Mouse (Mus musculus): ENCODE measurements around the gene Pak4. TPM values are rescaled to one million over a fixed set of nuclear protein-coding genes. Genes with fewer than 3 reads are reported as not detected.

The Pak4 gene
- polyA plus RNA-seq, 1 experiment: 13.6 TPM

- TF ChIP-seq POLR2A (IDR thresholded peaks at IDR 0.05; ENCODE audit: borderline replicate concordance, control insufficient read depth, low read depth, low read length): no peak
- TF ChIP-seq CTCF (IDR thresholded peaks at IDR 0.05; ENCODE audit: control insufficient read depth, insufficient read depth, low read length): no peak
- Histone ChIP-seq H3K27ac (ENCODE audit: control insufficient read depth, insufficient read depth, low read depth, low read length, poor library complexity) (peak overlapping the region; percentile 55), H3K4me3 (replicated peaks; ENCODE audit: control insufficient read depth, low read depth, low read length) (no peak overlapping the region), H3K4me1 (ENCODE audit: control insufficient read depth, insufficient read depth, low read length) (peaks cover 5% of the 10 kb centered on the region; the same call in 1 of the 2 replicates)
- 59% methylated on average over 4 of the region's 4 CpGs for WGBS
Observed at GRCm38 (mm10) chr7:28584468-28584867, 13.5 kb downstream of the Pak4 start.

GRCm38 (mm10) chr7:28583570-28584344 lies 14.2 kb downstream of the Pak4 start:
- 58% methylated on average over 8 of the region's 8 CpGs for WGBS
- H3K4me3 ChIP-seq (replicated peaks; ENCODE audit: control insufficient read depth, low read depth, low read length): no peak overlapping the region

GRCm38 (mm10) chr7:28582841-28583240 lies 15.1 kb downstream of the Pak4 start:
- Histone ChIP-seq H3K4me3 (replicated peaks; ENCODE audit: control insufficient read depth, low read depth, low read length) (no peak overlapping the region), H3K27ac (ENCODE audit: control insufficient read depth, insufficient read depth, low read depth, low read length, poor library complexity) (peak overlapping the region; percentile 19; the same call in 1 of the 2 replicates), H3K4me1 (ENCODE audit: control insufficient read depth, insufficient read depth, low read length) (peaks cover 5% of the 10 kb centered on the region; the same call in 1 of the 2 replicates)

More at GRCm38 (mm10) chr7:28583570-28584344, 14.2 kb downstream of the Pak4 start:
- Histone ChIP-seq H3K27ac (ENCODE audit: control insufficient read depth, insufficient read depth, low read depth, low read length, poor library complexity) (peak overlapping the region; percentile 55), H3K4me1 (ENCODE audit: control insufficient read depth, insufficient read depth, low read length) (peaks cover 5% of the 10 kb centered on the region; the same call in 1 of the 2 replicates)
- TF ChIP-seq CTCF (IDR thresholded peaks at IDR 0.05; ENCODE audit: control insufficient read depth, insufficient read depth, low read length): no peak
- no peak for TF ChIP-seq POLR2A (IDR thresholded peaks at IDR 0.05; ENCODE audit: borderline replicate concordance, control insufficient read depth, low read depth, low read length)

GRCm38 (mm10) chr7:28581721-28582120 lies 16.3 kb downstream of the Pak4 start:
- WGBS: 55% methylated on average over 4 of the region's 4 CpGs
- H3K4me3 ChIP-seq (replicated peaks; ENCODE audit: control insufficient read depth, low read depth, low read length): no peak overlapping the region
- H3K27ac ChIP-seq (ENCODE audit: control insufficient read depth, insufficient read depth, low read depth, low read length, poor library complexity): peak overlapping the region; percentile 27
- peaks cover 5% of the 10 kb centered on the region for H3K4me1 ChIP-seq (ENCODE audit: control insufficient read depth, insufficient read depth, low read length)
- TF ChIP-seq CTCF (IDR thresholded peaks at IDR 0.05; ENCODE audit: control insufficient read depth, insufficient read depth, low read length): no peak
- TF ChIP-seq POLR2A (IDR thresholded peaks at IDR 0.05; ENCODE audit: borderline replicate concordance, control insufficient read depth, low read depth, low read length): peak; percentile 27; the same call in 1 of the 2 replicates

More at GRCm38 (mm10) chr7:28582841-28583240, 15.1 kb downstream of the Pak4 start:
- TF ChIP-seq CTCF (IDR thresholded peaks at IDR 0.05; ENCODE audit: control insufficient read depth, insufficient read depth, low read length) (no peak), POLR2A (IDR thresholded peaks at IDR 0.05; ENCODE audit: borderline replicate concordance, control insufficient read depth, low read depth, low read length) (no peak)
- WGBS: 61% methylated on average over 11 of the region's 11 CpGs

- Histone ChIP-seq H3K4me1 (ENCODE audit: control insufficient read depth, insufficient read depth, low read length) (peaks cover 5% of the 10 kb centered on the region), H3K4me3 (replicated peaks; ENCODE audit: control insufficient read depth, low read depth, low read length) (no peak overlapping the region), H3K27ac (ENCODE audit: control insufficient read depth, insufficient read depth, low read depth, low read length, poor library complexity) (peak overlapping the region; percentile 3; the same call in 1 of the 2 replicates)
- WGBS: 59% methylated on average over 5 of the region's 5 CpGs
- TF ChIP-seq POLR2A (IDR thresholded peaks at IDR 0.05; ENCODE audit: borderline replicate concordance, control insufficient read depth, low read depth, low read length) (no peak), CTCF (IDR thresholded peaks at IDR 0.05; ENCODE audit: control insufficient read depth, insufficient read depth, low read length) (no peak)
Observed at GRCm38 (mm10) chr7:28579826-28580225, 18.2 kb downstream of the Pak4 start.

GRCm38 (mm10) chr7:28578543-28579053 lies 19.4 kb downstream of the Pak4 start:
- 77% methylated on average over 5 of the region's 5 CpGs for WGBS
- Histone ChIP-seq H3K27ac (ENCODE audit: control insufficient read depth, insufficient read depth, low read depth, low read length, poor library complexity) (no peak overlapping the region), H3K4me1 (ENCODE audit: control insufficient read depth, insufficient read depth, low read length) (peaks cover 2% of the 10 kb centered on the region), H3K4me3 (replicated peaks; ENCODE audit: control insufficient read depth, low read depth, low read length) (no peak overlapping the region)
- TF ChIP-seq POLR2A (IDR thresholded peaks at IDR 0.05; ENCODE audit: borderline replicate concordance, control insufficient read depth, low read depth, low read length) (no peak), CTCF (IDR thresholded peaks at IDR 0.05; ENCODE audit: control insufficient read depth, insufficient read depth, low read length) (no peak)

GRCm38 (mm10) chr7:28577826-28578542 lies 20.0 kb downstream of the Pak4 start:
- Histone ChIP-seq H3K27ac (ENCODE audit: control insufficient read depth, insufficient read depth, low read depth, low read length, poor library complexity) (no peak overlapping the region), H3K4me3 (replicated peaks; ENCODE audit: control insufficient read depth, low read depth, low read length) (no peak overlapping the region), H3K4me1 (ENCODE audit: control insufficient read depth, insufficient read depth, low read length) (peaks cover 2% of the 10 kb centered on the region)
- no peak for TF ChIP-seq POLR2A (IDR thresholded peaks at IDR 0.05; ENCODE audit: borderline replicate concordance, control insufficient read depth, low read depth, low read length)
- TF ChIP-seq CTCF (IDR thresholded peaks at IDR 0.05; ENCODE audit: control insufficient read depth, insufficient read depth, low read length): no peak
- WGBS: 91% methylated on average over 9 of the region's 9 CpGs

All from bone marrow, adult 2 months (tissue).